Mouse (Mus musculus) limb, embryonic 11.5 days (tissue): ENCODE results near the gene Ubp1. TPM values are rescaled to one million over a fixed set of nuclear protein-coding genes. Genes with fewer than 3 reads are reported as not detected.

Source experiments
- ATAC-seq: fragments of 200-750 bp; cut with Nextera tagmentation; 2 replicates; pipeline ENCODE4 v1.8.0; 2017; ENCODE audit warnings: low read depth; ENCODE audit not compliant: insufficient number of reproducible peaks, low FRiP score, low TSS enrichment
- DNase-seq: peaks from one replicate; pipeline ENCODE4 v3.0.0-alpha.2; 2015; ENCODE audit warnings: low spot score
- H3K27ac ChIP-seq: fragments of 300-500 bp; sonication (generic); replicated peaks from 2 replicates; pipeline ENCODE4 v1.5.1; 2014; ENCODE audit warnings: low read depth, mild to moderate bottlenecking, low read length
- H3K27me3 ChIP-seq: fragments of 300-500 bp; sonication (generic); 2 replicates; pipeline ENCODE4 v1.6.1; 2014; ENCODE audit warnings: mild to moderate bottlenecking, low read length, mixed read lengths; ENCODE audit not compliant: control insufficient read depth, insufficient read depth
- H3K36me3 ChIP-seq: fragments of 300-500 bp; sonication (generic); 2 replicates; pipeline ENCODE4 v1.6.1; 2014; ENCODE audit warnings: mild to moderate bottlenecking, low read length, moderate library complexity, mixed read lengths; ENCODE audit not compliant: control insufficient read depth, insufficient read depth
- H3K4me1 ChIP-seq: fragments of 300-500 bp; sonication (generic); 2 replicates; pipeline ENCODE4 v1.6.1; 2014; ENCODE audit warnings: low read length, mixed read lengths; ENCODE audit not compliant: control insufficient read depth, insufficient read depth
- H3K4me2 ChIP-seq: fragments of 300-500 bp; sonication (generic); 2 replicates; pipeline ENCODE4 v1.6.1; 2014; ENCODE audit warnings: low read depth, mild to moderate bottlenecking, moderate library complexity; ENCODE audit not compliant: severe bottlenecking
- H3K4me3 ChIP-seq: fragments of 300-500 bp; sonication (generic); 2 replicates; pipeline ENCODE4 v1.5.1; 2014; ENCODE audit warnings: low read depth, low read length
- H3K9ac ChIP-seq: fragments of 300-500 bp; sonication (generic); 2 replicates; pipeline ENCODE4 v1.6.1; 2014; ENCODE audit warnings: mild to moderate bottlenecking, low read length
- H3K9me3 ChIP-seq: fragments of 300-500 bp; sonication (generic); 2 replicates; pipeline ENCODE4 v1.6.1; 2016; ENCODE audit warnings: low read length; ENCODE audit not compliant: control insufficient read depth
- WGBS: fragments of 180-500 bp; shearing (Covaris S2); extraction: QIAGEN DNeasy Blood & Tissue Kit; methylation state at CpG from one replicate; pipeline ENCODE4 v1.1.7; 2014; 5-methylcytosine and 5-hydroxymethylcytosine counted together
- polyA plus RNA-seq: library from polyadenylated mRNA; unstranded; fragments of >200 nt; fragmentation: Nextera tagmentation; extraction: Ambion mirVana; gene quantifications from 2 replicates; pipeline ENCODE4 v1.2.1, GENCODE M21; 2014

The Ubp1 gene
- polyA plus RNA-seq, 1 experiment from 2014 or later: 50.2 TPM

DNA sequence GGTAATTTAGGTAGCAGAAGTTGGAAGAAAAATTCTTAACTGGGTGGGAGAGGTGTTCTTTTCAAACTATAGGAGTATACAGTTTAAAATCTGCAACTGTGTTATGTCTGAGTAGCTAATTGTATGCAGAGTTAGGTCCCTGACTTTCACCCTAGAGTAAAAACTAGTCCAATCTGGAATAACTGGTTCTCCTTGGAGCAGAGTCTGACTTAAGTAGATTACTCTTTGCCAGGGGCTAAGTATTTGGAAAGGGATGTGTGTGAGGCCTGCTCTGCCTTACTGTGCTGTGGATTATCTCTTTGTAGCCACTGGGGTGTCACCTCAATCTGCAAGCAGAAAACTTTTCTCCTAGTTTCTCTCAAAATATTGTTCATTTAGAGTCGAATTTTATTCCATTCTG lies 16.5 kb downstream of the Ubp1 start:
- ATAC-seq (no peak), DNase-seq (no peak)
- no peaks in the 10 kb centered on the region for H3K4me1 ChIP-seq
- no peak overlapping the region for H3K4me2 ChIP-seq
- no peaks in the 10 kb centered on the region for H3K27me3 ChIP-seq
- H3K27ac ChIP-seq: no peak overlapping the region
- peaks cover 4% of the 10 kb centered on the region; the same call in 1 of the 2 replicates for H3K36me3 ChIP-seq
- no peak overlapping the region for H3K4me3 ChIP-seq
- no peak overlapping the region for H3K9ac ChIP-seq
- H3K9me3 ChIP-seq: no peaks in the 10 kb centered on the region
- WGBS: 90% methylated on average over 1 of the region's 1 CpGs

DNA sequence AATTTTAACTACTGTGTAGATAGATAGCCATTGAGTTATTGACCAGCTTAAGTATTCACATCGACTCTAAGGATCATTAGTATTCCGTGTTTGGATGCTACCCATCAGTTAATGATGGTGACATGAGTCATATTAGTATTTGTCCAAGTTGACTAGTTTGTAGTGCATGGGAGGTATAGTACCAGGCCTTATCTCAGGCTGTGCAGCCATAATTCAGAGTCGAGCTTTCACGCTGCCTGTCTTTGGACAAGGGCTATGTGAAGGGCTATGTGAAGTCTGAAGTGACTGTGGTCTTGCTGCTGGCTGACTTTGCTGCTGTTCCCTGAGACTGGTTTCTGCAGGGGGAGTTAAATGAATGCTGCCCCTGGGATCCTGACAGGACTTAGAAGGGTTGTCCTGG lies 27.0 kb downstream of the Ubp1 start:
- ATAC-seq (no peak), DNase-seq (no peak)
- Histone ChIP-seq H3K36me3 (peaks cover 12% of the 10 kb centered on the region), H3K9me3 (no peaks in the 10 kb centered on the region), H3K27me3 (no peaks in the 10 kb centered on the region), H3K27ac (no peak overlapping the region), H3K4me3 (no peak overlapping the region), H3K9ac (no peak overlapping the region), H3K4me2 (no peak overlapping the region), H3K4me1 (no peaks in the 10 kb centered on the region)
- WGBS: 96% methylated on average over 4 of the region's 4 CpGs

DNA sequence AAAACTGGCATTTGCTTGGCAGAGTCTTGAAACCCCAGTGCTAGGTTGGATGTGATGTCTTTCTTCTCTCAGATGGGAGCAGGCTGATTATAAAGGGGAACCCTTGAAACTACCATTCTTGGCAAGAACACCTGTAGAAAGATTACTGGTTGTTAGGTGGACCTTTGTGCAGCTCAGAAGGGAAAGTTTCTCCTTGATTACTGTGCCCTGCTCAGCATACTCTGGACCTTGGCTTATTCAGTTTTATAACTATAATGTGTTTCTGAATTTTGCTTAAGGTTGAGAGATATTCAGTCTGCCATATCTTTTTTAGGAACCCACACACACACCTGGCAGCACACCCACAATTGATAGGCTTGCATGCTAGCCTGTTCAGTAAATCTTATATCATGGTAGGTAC lies 33.0 kb downstream of the Ubp1 start:
- no peak for DNase-seq
- no peak for ATAC-seq
- Histone ChIP-seq H3K4me2 (no peak overlapping the region), H3K9ac (no peak overlapping the region), H3K9me3 (no peaks in the 10 kb centered on the region), H3K27me3 (no peaks in the 10 kb centered on the region), H3K4me3 (no peak overlapping the region), H3K36me3 (peaks cover 24% of the 10 kb centered on the region), H3K27ac (no peak overlapping the region), H3K4me1 (no peaks in the 10 kb centered on the region)

DNA sequence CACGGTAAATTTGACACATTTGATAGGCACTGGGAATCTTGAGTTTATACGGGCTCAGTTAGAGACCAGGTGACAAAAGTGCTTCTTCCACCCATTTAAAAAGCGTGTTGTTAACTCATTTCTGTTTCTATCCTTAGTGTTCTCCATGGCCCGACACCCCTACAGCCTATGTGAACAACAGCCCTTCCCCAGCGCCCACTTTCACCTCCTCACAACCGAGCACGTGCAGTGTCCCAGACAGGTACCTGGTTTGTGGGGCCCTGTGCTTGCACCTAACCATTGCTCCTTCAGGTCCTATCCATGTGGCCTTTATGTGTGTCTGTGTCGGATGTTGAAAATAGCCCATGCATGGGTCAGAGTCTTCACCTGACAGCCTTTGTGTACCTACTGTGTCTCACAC lies 33.7 kb downstream of the Ubp1 start:
- ATAC-seq (no peak), DNase-seq (no peak)
- Histone ChIP-seq H3K4me1 (no peaks in the 10 kb centered on the region), H3K27me3 (no peaks in the 10 kb centered on the region), H3K4me2 (no peak overlapping the region), H3K36me3 (peaks cover 24% of the 10 kb centered on the region), H3K27ac (no peak overlapping the region), H3K4me3 (no peak overlapping the region), H3K9me3 (no peaks in the 10 kb centered on the region), H3K9ac (no peak overlapping the region)
- WGBS: 92% methylated on average over 8 of the region's 8 CpGs

- WGBS: 93% methylated on average over 4 of the region's 4 CpGs
- Histone ChIP-seq H3K4me3 (no peak overlapping the region), H3K36me3 (peaks cover 25% of the 10 kb centered on the region), H3K27ac (no peak overlapping the region), H3K27me3 (no peaks in the 10 kb centered on the region), H3K4me1 (no peaks in the 10 kb centered on the region), H3K9me3 (no peaks in the 10 kb centered on the region), H3K4me2 (no peak overlapping the region), H3K9ac (no peak overlapping the region)
- DNase-seq (no peak), ATAC-seq (no peak)
Observed at GRCm38 (mm10) chr9:113966838-113967237, 36.1 kb downstream of the Ubp1 start.

DNA sequence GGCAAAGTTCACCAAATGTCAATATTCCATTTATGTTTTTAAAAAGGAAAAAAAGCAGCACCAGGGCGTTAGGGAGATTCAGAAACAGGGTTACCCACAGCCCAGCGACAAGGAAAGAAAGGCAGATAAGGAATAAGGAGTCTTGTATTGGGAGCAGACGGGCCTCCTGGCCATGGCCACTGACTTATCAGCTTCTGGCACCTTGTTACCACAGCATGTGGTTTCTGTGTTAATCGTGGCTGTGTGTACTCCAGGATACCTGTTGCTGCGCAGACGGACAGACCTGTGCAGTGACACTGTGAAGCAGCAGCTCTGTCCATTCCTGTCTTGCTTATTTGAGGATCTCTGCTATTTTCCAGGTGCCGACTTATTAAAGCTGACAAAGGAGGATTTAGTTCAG lies 38.2 kb downstream of the Ubp1 start:
- no peak overlapping the region for H3K4me3 ChIP-seq
- 91% methylated on average over 7 of the region's 7 CpGs for WGBS
- no peaks in the 10 kb centered on the region for H3K27me3 ChIP-seq
- H3K36me3 ChIP-seq: peaks cover 19% of the 10 kb centered on the region
- no peaks in the 10 kb centered on the region for H3K9me3 ChIP-seq
- no peak for ATAC-seq
- H3K4me1 ChIP-seq: no peaks in the 10 kb centered on the region
- no peak overlapping the region for H3K27ac ChIP-seq
- no peak overlapping the region for H3K9ac ChIP-seq
- no peak overlapping the region for H3K4me2 ChIP-seq
- no peak for DNase-seq

DNA sequence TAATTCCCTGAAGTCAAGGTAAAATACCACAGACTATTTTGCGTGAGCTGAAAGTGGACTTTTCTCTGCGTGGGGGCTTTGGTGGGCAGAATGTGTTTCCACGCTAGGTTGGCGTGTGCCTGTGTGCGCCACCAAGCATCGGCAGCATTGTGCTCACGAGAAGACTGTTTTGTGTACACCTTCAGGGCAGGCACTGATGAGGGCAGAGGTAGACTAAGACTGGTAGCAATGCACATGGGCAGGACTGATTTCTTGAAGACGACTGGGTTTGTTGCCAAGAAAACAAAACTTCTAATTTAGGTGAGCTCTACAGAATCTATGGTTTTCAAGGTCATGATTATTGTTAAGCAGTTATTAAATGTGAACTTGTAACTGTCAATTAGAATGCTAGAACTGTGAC lies 38.7 kb downstream of the Ubp1 start:
- DNase-seq (no peak), ATAC-seq (no peak)
- no peaks in the 10 kb centered on the region for H3K4me1 ChIP-seq
- no peak overlapping the region for H3K4me3 ChIP-seq
- H3K27me3 ChIP-seq: no peaks in the 10 kb centered on the region
- H3K4me2 ChIP-seq: no peak overlapping the region
- H3K27ac ChIP-seq: no peak overlapping the region
- no peaks in the 10 kb centered on the region for H3K9me3 ChIP-seq
- no peak overlapping the region for H3K9ac ChIP-seq
- peaks cover 15% of the 10 kb centered on the region for H3K36me3 ChIP-seq
- WGBS: 99% methylated on average over 8 of the region's 8 CpGs

GRCm38 (mm10) chr9:113970041-113970440 lies 39.3 kb downstream of the Ubp1 start:
- no peak overlapping the region for H3K9ac ChIP-seq
- ATAC-seq (no peak), DNase-seq (no peak)
- H3K9me3 ChIP-seq: no peaks in the 10 kb centered on the region
- no peaks in the 10 kb centered on the region for H3K4me1 ChIP-seq
- H3K4me2 ChIP-seq: no peak overlapping the region
- no peak overlapping the region for H3K4me3 ChIP-seq
- H3K36me3 ChIP-seq: peaks cover 9% of the 10 kb centered on the region
- no peaks in the 10 kb centered on the region for H3K27me3 ChIP-seq
- H3K27ac ChIP-seq: no peak overlapping the region
- 90% methylated on average over 14 of the region's 14 CpGs for WGBS

DNA sequence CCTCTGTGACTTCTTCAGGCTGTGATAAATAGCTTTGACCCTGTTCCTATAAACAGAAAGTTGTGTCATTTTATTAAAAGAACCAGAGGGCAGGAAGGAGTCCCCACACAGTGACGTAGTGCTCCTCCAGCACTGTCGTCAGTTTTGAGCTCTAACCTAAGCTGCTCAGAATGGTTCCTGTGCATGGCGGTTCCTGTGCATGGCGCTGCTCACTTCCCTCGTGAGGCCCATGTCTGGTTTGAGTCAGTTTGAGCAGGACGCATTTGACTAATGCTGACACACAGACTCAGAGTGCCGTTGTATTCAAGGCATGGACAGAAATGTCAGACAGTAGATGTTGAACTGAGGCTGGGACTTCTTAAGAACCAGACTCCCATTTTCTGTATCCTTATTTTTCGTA lies 40.9 kb downstream of the Ubp1 start:
- Histone ChIP-seq H3K27ac (no peak overlapping the region), H3K9ac (no peak overlapping the region), H3K4me3 (no peak overlapping the region), H3K27me3 (no peaks in the 10 kb centered on the region), H3K9me3 (no peaks in the 10 kb centered on the region), H3K4me1 (no peaks in the 10 kb centered on the region), H3K36me3 (peaks cover 8% of the 10 kb centered on the region; the same call in 1 of the 2 replicates), H3K4me2 (no peak overlapping the region)
- DNase-seq (no peak), ATAC-seq (no peak)
- WGBS: 76% methylated on average over 8 of the region's 8 CpGs
